Mouse (Mus musculus): ENCODE measurements at regions not wholly inside any gene's neighbourhood (a gene's known extent, or its start where the extent isn't known, plus 50 kb on each side); places are given as distances from the start of the nearest gene placed in this dataset.

GRCm38 (mm10) chr9:101807249-101807648 is 54.4 kb upstream of the 9630041A04Rik start:
- TF ChIP-seq POLR2A (IDR thresholded peaks at IDR 0.05; ENCODE audit: borderline replicate concordance, insufficient read depth, low read length) (no peak), CTCF (IDR thresholded peaks at IDR 0.05; ENCODE audit: borderline replicate concordance, insufficient read depth, low read depth, low read length) (no peak)
- Histone ChIP-seq H3K27ac (ENCODE audit: insufficient read depth, low read length) (no peak overlapping the region), H3K4me3 (replicated peaks; ENCODE audit: insufficient read depth, low read depth, low read length) (no peak overlapping the region), H3K4me1 (ENCODE audit: control insufficient read depth, insufficient read depth, low read length) (no peaks in the 10 kb centered on the region), H3K27me3 (ENCODE audit: control insufficient read depth, insufficient read depth, low read length) (no peaks in the 10 kb centered on the region)
- no peak for DNase-seq
- 69% methylated on average over 4 of the region's 4 CpGs for WGBS

GRCm38 (mm10) chr9:101796718-101797117 is 64.9 kb upstream of the 9630041A04Rik start:
- H3K27ac ChIP-seq (ENCODE audit: insufficient read depth, low read length), result no peak overlapping the region
- no peak overlapping the region for H3K4me3 ChIP-seq (replicated peaks; ENCODE audit: insufficient read depth, low read depth, low read length)
- DNase-seq, result no peak
- H3K4me1 ChIP-seq (ENCODE audit: control insufficient read depth, insufficient read depth, low read length), result no peaks in the 10 kb centered on the region
- whole genome bisulfite sequencing, result 85% methylated on average over 1 of the region's 1 CpGs
- no peaks in the 10 kb centered on the region for H3K27me3 ChIP-seq (ENCODE audit: control insufficient read depth, insufficient read depth, low read length)
- TF ChIP-seq CTCF (IDR thresholded peaks at IDR 0.05; ENCODE audit: borderline replicate concordance, insufficient read depth, low read depth, low read length) (no peak), POLR2A (IDR thresholded peaks at IDR 0.05; ENCODE audit: borderline replicate concordance, insufficient read depth, low read length) (no peak)

GRCm38 (mm10) chr9:101796063-101796462 is 65.6 kb upstream of the 9630041A04Rik start:
- Histone ChIP-seq H3K27me3 (ENCODE audit: control insufficient read depth, insufficient read depth, low read length) (no peaks in the 10 kb centered on the region), H3K4me1 (ENCODE audit: control insufficient read depth, insufficient read depth, low read length) (0 out of 2 replicates have a peak, but pooled peaks cover 2% of the 10 kb centered on the region), H3K27ac (ENCODE audit: insufficient read depth, low read length) (no peak overlapping the region), H3K4me3 (replicated peaks; ENCODE audit: insufficient read depth, low read depth, low read length) (no peak overlapping the region)
- 75% methylated on average over 4 of the region's 4 CpGs for WGBS
- TF ChIP-seq CTCF (IDR thresholded peaks at IDR 0.05; ENCODE audit: borderline replicate concordance, insufficient read depth, low read depth, low read length) (no peak), POLR2A (IDR thresholded peaks at IDR 0.05; ENCODE audit: borderline replicate concordance, insufficient read depth, low read length) (no peak)
- DNase-seq, result no peak

GRCm38 (mm10) chr9:101795436-101795835 is 66.2 kb upstream of the 9630041A04Rik start:
- peak in 1 of 2 experiments; percentile 7 for DNase-seq
- H3K27me3 ChIP-seq (ENCODE audit: control insufficient read depth, insufficient read depth, low read length), result no peaks in the 10 kb centered on the region
- TF ChIP-seq CTCF (IDR thresholded peaks at IDR 0.05; ENCODE audit: borderline replicate concordance, insufficient read depth, low read depth, low read length) (no peak), POLR2A (IDR thresholded peaks at IDR 0.05; ENCODE audit: borderline replicate concordance, insufficient read depth, low read length) (no peak)
- H3K4me3 ChIP-seq (replicated peaks; ENCODE audit: insufficient read depth, low read depth, low read length), result no peak overlapping the region
- H3K4me1 ChIP-seq (ENCODE audit: control insufficient read depth, insufficient read depth, low read length), result 0 out of 2 replicates have a peak, but pooled peaks cover 2% of the 10 kb centered on the region
- H3K27ac ChIP-seq (ENCODE audit: insufficient read depth, low read length), result no peak overlapping the region
- WGBS, result 55% methylated on average over 2 of the region's 2 CpGs

GRCm38 (mm10) chr9:101790936-101791335 is 70.7 kb upstream of the 9630041A04Rik start:
- Histone ChIP-seq H3K4me1 (ENCODE audit: control insufficient read depth, insufficient read depth, low read length) (0 out of 2 replicates have a peak, but pooled peaks cover 2% of the 10 kb centered on the region), H3K4me3 (replicated peaks; ENCODE audit: insufficient read depth, low read depth, low read length) (no peak overlapping the region), H3K27ac (ENCODE audit: insufficient read depth, low read length) (no peak overlapping the region), H3K27me3 (ENCODE audit: control insufficient read depth, insufficient read depth, low read length) (no peaks in the 10 kb centered on the region)
- WGBS, result 20% methylated on average over 1 of the region's 1 CpGs
- TF ChIP-seq POLR2A (IDR thresholded peaks at IDR 0.05; ENCODE audit: borderline replicate concordance, insufficient read depth, low read length) (no peak), CTCF (IDR thresholded peaks at IDR 0.05; ENCODE audit: borderline replicate concordance, insufficient read depth, low read depth, low read length) (no peak)
- peak in 1 of 2 experiments; percentile 3 for DNase-seq

- 87% methylated on average over 10 of the region's 10 CpGs for WGBS
- Histone ChIP-seq H3K27ac (ENCODE audit: insufficient read depth, low read length) (no peak overlapping the region), H3K27me3 (ENCODE audit: control insufficient read depth, insufficient read depth, low read length) (no peaks in the 10 kb centered on the region), H3K4me1 (ENCODE audit: control insufficient read depth, insufficient read depth, low read length) (no peaks in the 10 kb centered on the region), H3K4me3 (replicated peaks; ENCODE audit: insufficient read depth, low read depth, low read length) (no peak overlapping the region)
- no peak for DNase-seq
- TF ChIP-seq POLR2A (IDR thresholded peaks at IDR 0.05; ENCODE audit: borderline replicate concordance, insufficient read depth, low read length), result no peak
- TF ChIP-seq CTCF (IDR thresholded peaks at IDR 0.05; ENCODE audit: borderline replicate concordance, insufficient read depth, low read depth, low read length), result no peak
Observed at GRCm38 (mm10) chr9:101740949-101741605, 120.6 kb upstream of the 9630041A04Rik start.

GRCm38 (mm10) chr9:101739322-101739721 is 122.3 kb upstream of the 9630041A04Rik start:
- Histone ChIP-seq H3K4me3 (replicated peaks; ENCODE audit: insufficient read depth, low read depth, low read length) (no peak overlapping the region), H3K27me3 (ENCODE audit: control insufficient read depth, insufficient read depth, low read length) (no peaks in the 10 kb centered on the region), H3K27ac (ENCODE audit: insufficient read depth, low read length) (no peak overlapping the region), H3K4me1 (ENCODE audit: control insufficient read depth, insufficient read depth, low read length) (no peaks in the 10 kb centered on the region)
- 82% methylated on average over 10 of the region's 10 CpGs for WGBS
- TF ChIP-seq POLR2A (IDR thresholded peaks at IDR 0.05; ENCODE audit: borderline replicate concordance, insufficient read depth, low read length) (no peak), CTCF (IDR thresholded peaks at IDR 0.05; ENCODE audit: borderline replicate concordance, insufficient read depth, low read depth, low read length) (no peak)
- no peak for DNase-seq

GRCm38 (mm10) chr9:101734271-101734670 is 127.4 kb upstream of the 9630041A04Rik start:
- Histone ChIP-seq H3K27ac (ENCODE audit: insufficient read depth, low read length) (no peak overlapping the region), H3K27me3 (ENCODE audit: control insufficient read depth, insufficient read depth, low read length) (no peaks in the 10 kb centered on the region), H3K4me3 (replicated peaks; ENCODE audit: insufficient read depth, low read depth, low read length) (no peak overlapping the region), H3K4me1 (ENCODE audit: control insufficient read depth, insufficient read depth, low read length) (peaks cover 3% of the 10 kb centered on the region; the same call in 1 of the 2 replicates)
- DNase-seq, result no peak
- TF ChIP-seq POLR2A (IDR thresholded peaks at IDR 0.05; ENCODE audit: borderline replicate concordance, insufficient read depth, low read length) (no peak), CTCF (IDR thresholded peaks at IDR 0.05; ENCODE audit: borderline replicate concordance, insufficient read depth, low read depth, low read length) (no peak)
- 65% methylated on average over 8 of the region's 8 CpGs for WGBS

All from cerebellum, adult 2 months (tissue).